Mouse (Mus musculus) cerebellum, adult 2 months (tissue): ENCODE measurements around the gene Rin3.

Experiments used
- CTCF ChIP-seq: fragments of 200-500 bp; IDR thresholded peaks from 2 replicates; pipeline ENCODE4 v1.5.1; 2011; ENCODE audit warnings: low read depth, mild to moderate bottlenecking, control low read depth, low read length, moderate library complexity, borderline replicate concordance; ENCODE audit not compliant: insufficient read depth
- POLR2A ChIP-seq: fragments of 200-500 bp; IDR thresholded peaks from 2 replicates; pipeline ENCODE4 v1.6.1; 2011; ENCODE audit warnings: low read length, control low read depth, borderline replicate concordance; ENCODE audit not compliant: insufficient read depth

- no peak for TF ChIP-seq CTCF
- TF ChIP-seq POLR2A = no peak
Observed at GRCm38 (mm10) chr12:102321064-102321728, 38.3 kb downstream of the Rin3 start.
